Mouse (Mus musculus): ENCODE measurements around the gene Mast4. TPM values are rescaled to one million over a fixed set of nuclear protein-coding genes. Genes with fewer than 3 reads are reported as not detected.

Gene Mast4
- polyA plus RNA-seq, 1 experiment from 2014 or later, result 21.5 TPM

DNA sequence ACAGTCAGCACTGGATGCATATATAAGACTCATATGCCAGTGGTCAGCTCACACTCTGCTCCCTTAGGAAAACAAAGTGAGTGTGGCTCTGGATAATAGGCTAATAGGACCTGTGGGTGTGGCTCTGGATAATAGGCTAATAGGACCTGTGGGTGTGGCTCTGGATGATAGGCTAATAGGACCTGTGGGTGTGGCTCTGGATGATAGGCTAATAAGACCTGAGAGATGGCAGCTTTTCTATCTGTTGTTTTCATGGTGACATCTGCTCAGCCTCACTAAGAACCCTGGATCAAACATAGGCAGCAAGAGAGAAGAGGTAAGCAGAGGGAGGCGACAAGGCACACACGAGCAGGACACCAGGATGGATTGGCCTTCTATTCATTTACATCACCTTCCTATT is 483.7 kb downstream of the Mast4 start:
- Histone ChIP-seq H3K27me3 (ENCODE audit: low read depth, poor library complexity, severe bottlenecking) (no peaks in the 10 kb centered on the region), H3K4me3 (no peak overlapping the region), H3K36me3 (no peaks in the 10 kb centered on the region), H3K9me3 (replicated peaks) (no peaks in the 10 kb centered on the region), H3K4me1 (no peaks in the 10 kb centered on the region), H3K27ac (no peak overlapping the region)
- DNase-seq (ENCODE audit: low spot score), result no peak
- 61% methylated on average over 2 of the region's 2 CpGs for WGBS

GRCm38 (mm10) chr13:102849068-102849467 is 485.2 kb downstream of the Mast4 start:
- Histone ChIP-seq H3K4me3 (no peak overlapping the region), H3K27ac (no peak overlapping the region), H3K9me3 (replicated peaks) (no peaks in the 10 kb centered on the region), H3K27me3 (ENCODE audit: low read depth, poor library complexity, severe bottlenecking) (no peaks in the 10 kb centered on the region), H3K36me3 (no peaks in the 10 kb centered on the region), H3K4me1 (no peaks in the 10 kb centered on the region)
- WGBS, result 79% methylated on average over 3 of the region's 3 CpGs
- no peak for DNase-seq (ENCODE audit: low spot score)

DNA sequence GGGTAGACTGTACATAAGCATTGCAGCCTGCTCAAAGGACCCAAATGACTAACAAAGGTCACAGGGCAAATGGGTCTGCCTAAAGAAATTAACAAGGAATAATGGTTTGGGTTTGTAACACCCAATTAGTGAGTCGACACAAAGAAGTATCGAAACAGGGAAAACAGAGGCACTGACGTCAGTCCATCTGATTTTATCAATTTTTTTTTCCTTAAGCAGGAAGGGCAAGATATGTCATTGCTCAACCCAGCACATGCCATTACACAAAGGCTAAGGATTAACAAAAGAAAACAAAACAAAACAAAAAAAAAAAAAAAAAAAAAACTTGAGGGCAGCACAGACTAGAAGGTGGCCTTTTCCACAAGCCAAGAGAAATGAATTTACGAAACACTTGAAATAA is 487.8 kb downstream of the Mast4 start:
- WGBS, result 65% methylated on average over 4 of the region's 4 CpGs
- Histone ChIP-seq H3K27me3 (ENCODE audit: low read depth, poor library complexity, severe bottlenecking) (no peaks in the 10 kb centered on the region), H3K4me3 (no peak overlapping the region), H3K27ac (no peak overlapping the region), H3K9me3 (replicated peaks) (no peaks in the 10 kb centered on the region), H3K4me1 (peaks cover 8% of the 10 kb centered on the region), H3K36me3 (no peaks in the 10 kb centered on the region)
- DNase-seq (ENCODE audit: low spot score), result no peak

- H3K27me3 ChIP-seq (ENCODE audit: low read depth, poor library complexity, severe bottlenecking), result no peaks in the 10 kb centered on the region
- H3K36me3 ChIP-seq, result no peaks in the 10 kb centered on the region
- DNase-seq (ENCODE audit: low spot score), result no peak
- no peak overlapping the region for H3K4me3 ChIP-seq
- H3K27ac ChIP-seq, result no peak overlapping the region
- 90% methylated on average over 2 of the region's 2 CpGs for WGBS
- no peaks in the 10 kb centered on the region for H3K9me3 ChIP-seq (replicated peaks)
- peaks cover 8% of the 10 kb centered on the region for H3K4me1 ChIP-seq
Observed at GRCm38 (mm10) chr13:102842715-102843114, 491.6 kb downstream of the Mast4 start.

DNA sequence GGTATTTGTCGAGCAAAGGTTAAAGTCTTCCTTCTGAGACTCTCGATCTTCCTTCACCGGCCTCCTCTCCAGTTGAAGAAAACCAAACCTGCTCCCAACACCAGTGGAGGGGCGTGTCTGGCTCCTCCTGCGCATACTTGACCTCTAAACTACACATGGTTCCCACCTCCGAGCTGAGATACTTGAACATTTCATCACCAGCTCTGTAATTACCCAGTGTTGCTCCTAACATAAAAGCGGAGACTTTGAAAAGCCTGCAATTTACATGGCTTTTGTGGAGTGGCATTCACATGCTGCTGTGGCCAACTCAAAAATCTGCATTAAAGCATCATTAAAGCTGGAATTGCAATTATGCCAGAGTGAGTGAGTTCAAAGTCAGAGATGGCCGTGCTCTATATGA is 492.1 kb downstream of the Mast4 start:
- Histone ChIP-seq H3K4me1 (peaks cover 8% of the 10 kb centered on the region), H3K36me3 (no peaks in the 10 kb centered on the region), H3K27me3 (ENCODE audit: low read depth, poor library complexity, severe bottlenecking) (no peaks in the 10 kb centered on the region), H3K9me3 (replicated peaks) (no peaks in the 10 kb centered on the region), H3K4me3 (no peak overlapping the region), H3K27ac (no peak overlapping the region)
- DNase-seq (ENCODE audit: low spot score), result no peak
- 58% methylated on average over 8 of the region's 8 CpGs for WGBS

DNA sequence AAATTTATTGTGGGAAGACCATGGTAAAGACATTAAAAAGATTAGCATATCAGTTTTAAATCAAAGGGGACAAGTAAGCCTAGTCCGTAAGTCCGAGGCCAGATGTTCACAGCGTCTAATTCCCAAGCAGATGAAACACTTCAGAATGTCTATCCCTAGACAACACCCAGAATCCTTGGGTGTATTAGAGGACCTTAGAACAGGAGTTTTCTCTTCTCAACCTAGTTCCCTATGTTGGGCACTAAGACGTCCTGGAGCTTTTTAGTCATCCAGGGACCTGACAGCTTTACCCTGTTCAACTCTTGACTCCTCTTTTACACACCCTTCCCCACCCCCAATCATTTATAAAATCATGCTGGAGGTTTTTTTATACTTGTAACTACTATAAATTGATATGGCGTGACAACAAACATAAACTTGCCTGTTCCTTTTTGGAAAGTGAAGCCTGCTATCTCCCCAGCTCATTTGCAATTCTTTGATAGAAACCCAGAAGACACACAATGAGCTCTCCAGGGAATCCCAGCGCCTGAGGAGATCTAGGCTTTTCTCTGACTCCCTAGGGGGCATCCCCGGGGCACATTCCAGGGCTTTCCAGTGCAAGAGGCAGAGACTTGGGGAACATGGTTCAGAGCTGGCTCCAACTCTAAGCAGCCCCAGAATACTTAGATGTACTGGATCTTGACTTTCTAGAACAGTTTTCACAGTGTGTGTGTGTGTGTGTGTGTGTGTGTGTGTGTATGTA is 494.4 kb downstream of the Mast4 start:
- Histone ChIP-seq H3K4me3 (no peak overlapping the region), H3K27ac (no peak overlapping the region), H3K9me3 (replicated peaks) (no peaks in the 10 kb centered on the region), H3K27me3 (ENCODE audit: low read depth, poor library complexity, severe bottlenecking) (no peaks in the 10 kb centered on the region), H3K36me3 (no peaks in the 10 kb centered on the region), H3K4me1 (peaks cover 8% of the 10 kb centered on the region)
- DNase-seq (ENCODE audit: low spot score), result no peak
- WGBS, result 52% methylated on average over 7 of the region's 7 CpGs

GRCm38 (mm10) chr13:102837427-102837826 is 496.9 kb downstream of the Mast4 start:
- Histone ChIP-seq H3K4me1 (peaks cover 3% of the 10 kb centered on the region), H3K4me3 (no peak overlapping the region), H3K36me3 (peaks cover 4% of the 10 kb centered on the region; the same call in 1 of the 2 replicates), H3K27me3 (ENCODE audit: low read depth, poor library complexity, severe bottlenecking) (no peaks in the 10 kb centered on the region), H3K27ac (no peak overlapping the region), H3K9me3 (replicated peaks) (no peaks in the 10 kb centered on the region)
- DNase-seq (ENCODE audit: low spot score), result no peak
- 60% methylated on average over 4 of the region's 4 CpGs for WGBS

DNA sequence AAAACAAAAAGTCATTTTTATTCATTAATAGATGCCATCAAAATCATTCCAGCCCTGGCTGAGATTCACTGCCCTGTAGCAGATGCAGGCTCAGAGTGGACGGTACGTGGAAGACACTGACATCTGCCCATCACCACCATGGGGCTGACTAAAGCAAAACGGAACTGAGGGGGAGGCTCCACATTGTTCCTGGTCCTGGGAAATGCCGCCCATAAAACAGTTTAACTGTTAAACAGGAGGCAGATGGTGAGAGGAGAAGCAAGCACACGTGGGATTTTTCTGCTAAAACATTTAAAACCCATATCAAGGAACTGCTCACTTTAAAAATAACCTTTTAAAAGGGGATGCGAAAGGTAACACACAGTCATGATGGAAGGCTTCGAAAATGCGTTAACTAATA is 499.0 kb downstream of the Mast4 start:
- Histone ChIP-seq H3K4me1 (no peaks in the 10 kb centered on the region), H3K27ac (no peak overlapping the region), H3K27me3 (ENCODE audit: low read depth, poor library complexity, severe bottlenecking) (no peaks in the 10 kb centered on the region), H3K36me3 (peaks cover 4% of the 10 kb centered on the region; the same call in 1 of the 2 replicates), H3K4me3 (no peak overlapping the region), H3K9me3 (replicated peaks) (no peaks in the 10 kb centered on the region)
- 68% methylated on average over 8 of the region's 8 CpGs for WGBS
- DNase-seq (ENCODE audit: low spot score), result no peak

DNA sequence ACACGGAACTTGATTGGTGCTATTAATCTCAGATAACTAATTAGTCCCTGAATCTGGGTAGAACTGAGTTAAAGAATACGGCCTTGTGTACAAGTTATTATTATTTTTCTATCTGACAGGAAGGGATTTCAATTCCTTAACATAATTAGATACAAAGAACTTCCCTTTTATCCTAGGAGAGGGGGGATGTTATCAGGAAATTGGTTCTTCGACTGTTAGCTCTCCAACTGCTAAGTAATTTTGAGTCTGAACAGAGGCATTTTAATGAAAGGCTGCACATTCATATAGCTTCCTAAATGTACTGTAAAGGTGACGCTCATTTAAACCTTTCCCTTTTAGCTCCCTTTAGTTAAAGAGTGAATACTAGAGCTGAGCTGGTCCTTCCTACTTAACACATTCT is 516.0 kb downstream of the Mast4 start:
- H3K27me3 ChIP-seq (ENCODE audit: low read depth, poor library complexity, severe bottlenecking), result no peaks in the 10 kb centered on the region
- no peaks in the 10 kb centered on the region for H3K4me1 ChIP-seq
- no peak overlapping the region for H3K27ac ChIP-seq
- H3K9me3 ChIP-seq (replicated peaks), result no peaks in the 10 kb centered on the region
- 75% methylated on average over 4 of the region's 4 CpGs for WGBS
- H3K36me3 ChIP-seq, result no peaks in the 10 kb centered on the region
- no peak overlapping the region for H3K4me3 ChIP-seq
- DNase-seq (ENCODE audit: low spot score), result no peak

DNA sequence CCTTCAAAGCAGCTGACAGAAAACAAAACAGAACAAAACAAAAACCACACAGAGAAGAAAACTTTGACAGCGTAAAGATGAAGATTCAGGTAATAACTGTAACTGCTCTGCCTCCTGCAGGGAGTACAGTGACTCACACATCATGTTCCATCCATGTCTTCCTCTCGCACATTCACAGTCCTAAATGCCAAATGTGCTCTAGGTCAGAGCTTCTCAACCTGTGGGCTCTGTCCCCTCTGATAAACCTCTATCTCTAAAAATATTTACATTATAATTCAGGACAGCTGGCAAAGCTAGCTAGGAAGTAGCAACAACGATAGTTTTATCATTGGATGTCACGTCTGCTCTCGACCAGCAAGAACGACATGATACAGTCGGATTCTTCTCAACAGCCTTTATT is 517.6 kb downstream of the Mast4 start:
- 93% methylated on average over 7 of the region's 7 CpGs for WGBS
- no peak for DNase-seq (ENCODE audit: low spot score)

GRCm38 (mm10) chr13:102815158-102815557 is 519.1 kb downstream of the Mast4 start:
- Histone ChIP-seq H3K4me1 (peaks cover 21% of the 10 kb centered on the region), H3K9me3 (replicated peaks) (no peaks in the 10 kb centered on the region), H3K36me3 (no peaks in the 10 kb centered on the region), H3K27me3 (ENCODE audit: low read depth, poor library complexity, severe bottlenecking) (no peaks in the 10 kb centered on the region), H3K4me3 (no peak overlapping the region), H3K27ac (no peak overlapping the region)
- 92% methylated on average over 6 of the region's 6 CpGs for WGBS
- DNase-seq (ENCODE audit: low spot score), result peak; percentile 15

More for the DNA sequence above, 517.6 kb downstream of the Mast4 start:
- H3K36me3 ChIP-seq, result no peaks in the 10 kb centered on the region
- peaks cover 7% of the 10 kb centered on the region for H3K4me1 ChIP-seq
- H3K4me3 ChIP-seq, result no peak overlapping the region
- no peaks in the 10 kb centered on the region for H3K9me3 ChIP-seq (replicated peaks)
- no peak overlapping the region for H3K27ac ChIP-seq
- no peaks in the 10 kb centered on the region for H3K27me3 ChIP-seq (ENCODE audit: low read depth, poor library complexity, severe bottlenecking)

GRCm38 (mm10) chr13:102811129-102811832 is 523.0 kb downstream of the Mast4 start:
- Histone ChIP-seq H3K9me3 (replicated peaks) (no peaks in the 10 kb centered on the region), H3K4me1 (peaks cover 23% of the 10 kb centered on the region), H3K27me3 (ENCODE audit: low read depth, poor library complexity, severe bottlenecking) (no peaks in the 10 kb centered on the region), H3K36me3 (no peaks in the 10 kb centered on the region), H3K27ac (peak overlapping the region; percentile 51; the same call in 1 of the 2 replicates), H3K4me3 (peak overlapping the region; percentile 45)
- DNase-seq (ENCODE audit: low spot score), result peak; percentile 72
- 5% methylated on average over 15 of the region's 15 CpGs for whole genome bisulfite sequencing

GRCm38 (mm10) chr13:102806652-102807051 is 527.6 kb downstream of the Mast4 start:
- 95% methylated on average over 3 of the region's 3 CpGs for whole genome bisulfite sequencing
- H3K4me1 ChIP-seq, result peaks cover 21% of the 10 kb centered on the region
- H3K9me3 ChIP-seq (replicated peaks), result no peaks in the 10 kb centered on the region
- H3K27me3 ChIP-seq (ENCODE audit: low read depth, poor library complexity, severe bottlenecking), result no peaks in the 10 kb centered on the region
- DNase-seq (ENCODE audit: low spot score), result no peak
- no peak overlapping the region for H3K4me3 ChIP-seq
- H3K36me3 ChIP-seq, result no peaks in the 10 kb centered on the region
- no peak overlapping the region for H3K27ac ChIP-seq

Measured in limb, embryonic 10.5 days (tissue).